Comparison of ENCODE assay signal across 21 mouse cellular contexts in the genomic region with DNA sequence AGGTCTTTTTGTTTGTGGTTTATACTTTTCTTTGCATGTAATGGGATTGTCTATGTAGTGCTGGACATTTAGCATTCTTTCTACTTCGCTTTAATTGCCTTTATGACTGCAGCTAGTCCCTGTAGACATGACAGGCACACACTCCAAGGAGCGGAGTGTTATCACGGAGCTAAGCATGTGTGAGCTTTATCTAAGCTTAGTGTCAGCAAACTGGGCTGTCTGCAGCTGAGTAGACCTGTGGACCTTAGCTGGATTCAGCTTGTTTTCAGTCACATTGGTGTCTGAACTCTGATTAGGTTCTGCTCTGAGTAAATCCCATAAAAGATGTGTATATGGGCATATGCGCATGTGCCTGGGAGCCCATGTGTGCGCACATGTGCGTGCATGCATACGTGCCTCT.
"Had no signal": no experiment of that assay in that cellular context is flagged by ENCODE, and none has a peak within 500 bp of the region (broad histone marks: within the 10 kb centered on the region; RNA-seq: fewer than 3 reads in every experiment).

No protein-coding gene starts in this region.

- H3K4me2 ChIP-seq: liver, embryonic 15.5 days; lung, embryonic 15.5 days; midbrain, embryonic 11.5 days; midbrain, embryonic 13.5 days; neural tube, embryonic 12.5 days; stomach, embryonic 15.5 days had no signal

- ATAC-seq: liver, postnatal 0 days; lung, postnatal 0 days; midbrain, embryonic 13.5 days had no signal

- H3K4me3 ChIP-seq: liver, embryonic 15.5 days; lung, embryonic 15.5 days; megakaryocyte, embryonic 14.5 days; midbrain, embryonic 13.5 days; neural tube, embryonic 12.5 days; stomach, embryonic 15.5 days had no signal

- DNase-seq: liver, postnatal 0 days; lung, adult 2 months; lung, postnatal 14 days; lung, postnatal 36 days; retina, postnatal 1 day; right cerebral cortex, adult 18-20 months; right cerebral cortex, postnatal 25 days; right cerebral cortex, postnatal 4 days; thymus, adult 2 months; thymus, postnatal 25 days; thymus, postnatal 4 days had no signal

- H3K9ac ChIP-seq: liver, embryonic 15.5 days; liver, postnatal 0 days; lung, embryonic 15.5 days; midbrain, embryonic 13.5 days; neural tube, embryonic 12.5 days; stomach, embryonic 15.5 days had no signal

- H3K27me3 ChIP-seq: liver, embryonic 15.5 days; lung, embryonic 15.5 days; megakaryocyte, embryonic 14.5 days; midbrain, embryonic 13.5 days; neural tube, embryonic 12.5 days; stomach, embryonic 15.5 days had no signal

- H3K9me3 ChIP-seq: liver, embryonic 15.5 days; lung, embryonic 15.5 days; midbrain, embryonic 13.5 days; neural tube, embryonic 12.5 days; stomach, embryonic 15.5 days had no signal

- H3K36me3 ChIP-seq: liver, embryonic 15.5 days; lung, embryonic 15.5 days; midbrain, embryonic 13.5 days; neural tube, embryonic 12.5 days; stomach, embryonic 15.5 days had no signal

- H3K27ac ChIP-seq: liver, embryonic 15.5 days; lung, embryonic 15.5 days; macrophage; neural tube, embryonic 12.5 days; stomach, embryonic 15.5 days; stomach, postnatal 0 days had no signal

- H3K4me1 ChIP-seq: liver, embryonic 15.5 days; lung, embryonic 15.5 days; megakaryocyte, embryonic 14.5 days; neural tube, embryonic 12.5 days; stomach, embryonic 15.5 days had no signal
